Mouse (Mus musculus) limb, embryonic 11.5 days (tissue): Measurements from ENCODE around the gene Nde1. TPM values are rescaled to one million over a fixed set of nuclear protein-coding genes. Genes with fewer than 3 reads are reported as not detected.

Experiments
- ATAC-seq: fragments of 200-750 bp; cut with Nextera tagmentation; 2 replicates; pipeline ENCODE4 v1.8.0; 2017; ENCODE audit warnings: low read depth; ENCODE audit not compliant: insufficient number of reproducible peaks, low FRiP score, low TSS enrichment
- DNase-seq: peaks from one replicate; pipeline ENCODE4 v3.0.0-alpha.2; 2015; ENCODE audit warnings: low spot score
- H3K27ac ChIP-seq: fragments of 300-500 bp; sonication (generic); replicated peaks from 2 replicates; pipeline ENCODE4 v1.5.1; 2014; ENCODE audit warnings: low read depth, mild to moderate bottlenecking, low read length
- H3K27me3 ChIP-seq: fragments of 300-500 bp; sonication (generic); 2 replicates; pipeline ENCODE4 v1.6.1; 2014; ENCODE audit warnings: mild to moderate bottlenecking, low read length, mixed read lengths; ENCODE audit not compliant: control insufficient read depth, insufficient read depth
- H3K36me3 ChIP-seq: fragments of 300-500 bp; sonication (generic); 2 replicates; pipeline ENCODE4 v1.6.1; 2014; ENCODE audit warnings: mild to moderate bottlenecking, low read length, moderate library complexity, mixed read lengths; ENCODE audit not compliant: control insufficient read depth, insufficient read depth
- H3K4me1 ChIP-seq: fragments of 300-500 bp; sonication (generic); 2 replicates; pipeline ENCODE4 v1.6.1; 2014; ENCODE audit warnings: low read length, mixed read lengths; ENCODE audit not compliant: control insufficient read depth, insufficient read depth
- H3K4me2 ChIP-seq: fragments of 300-500 bp; sonication (generic); 2 replicates; pipeline ENCODE4 v1.6.1; 2014; ENCODE audit warnings: low read depth, mild to moderate bottlenecking, moderate library complexity; ENCODE audit not compliant: severe bottlenecking
- H3K4me3 ChIP-seq: fragments of 300-500 bp; sonication (generic); 2 replicates; pipeline ENCODE4 v1.5.1; 2014; ENCODE audit warnings: low read depth, low read length
- H3K9ac ChIP-seq: fragments of 300-500 bp; sonication (generic); 2 replicates; pipeline ENCODE4 v1.6.1; 2014; ENCODE audit warnings: mild to moderate bottlenecking, low read length
- H3K9me3 ChIP-seq: fragments of 300-500 bp; sonication (generic); 2 replicates; pipeline ENCODE4 v1.6.1; 2016; ENCODE audit warnings: low read length; ENCODE audit not compliant: control insufficient read depth
- WGBS: fragments of 180-500 bp; shearing (Covaris S2); extraction: QIAGEN DNeasy Blood & Tissue Kit; methylation state at CpG from one replicate; pipeline ENCODE4 v1.1.7; 2014; 5-methylcytosine and 5-hydroxymethylcytosine counted together
- microRNA counts: library from miRNA; unstranded; fragments of <30 nt; microRNA quantifications from one replicate; lab custom pipeline; 2016
- microRNA-seq: library from miRNA; unstranded; fragments of <30 nt; microRNA quantifications from one replicate; pipeline ENCODE4, GENCODE M21; 2016
- polyA plus RNA-seq: library from polyadenylated mRNA; unstranded; fragments of >200 nt; fragmentation: Nextera tagmentation; extraction: Ambion mirVana; gene quantifications from 2 replicates; pipeline ENCODE4 v1.2.1, GENCODE M21; 2014

Nde1 gene
- polyA plus RNA-seq, 1 experiment from 2014 or later = 187 TPM

DNA sequence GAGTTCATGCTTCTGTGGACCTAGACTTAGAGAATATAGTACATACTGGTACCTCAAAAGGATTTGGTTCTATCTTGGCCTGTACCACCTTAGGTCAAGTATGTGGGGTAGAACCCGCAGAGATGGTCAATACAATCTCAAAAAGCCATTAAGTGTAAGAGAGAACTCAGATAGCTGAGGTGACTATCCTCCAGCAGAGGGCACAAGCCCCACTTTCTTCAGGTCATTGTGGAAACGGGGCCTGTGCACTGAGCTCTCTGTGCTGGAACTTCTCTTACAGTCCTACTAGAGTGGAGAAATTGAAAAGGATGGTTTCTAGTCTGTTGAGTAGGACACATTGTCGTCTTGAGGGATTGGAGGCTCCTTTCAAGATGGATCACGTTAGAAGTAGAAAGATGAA, 35.7 kb downstream of the Nde1 start:
- WGBS = 76% methylated on average over 4 of the region's 4 CpGs
- no peaks in the 10 kb centered on the region for H3K9me3 ChIP-seq
- H3K4me1 ChIP-seq = no peaks in the 10 kb centered on the region
- ATAC-seq (no peak), DNase-seq (no peak)
- no peak overlapping the region for H3K9ac ChIP-seq
- H3K4me2 ChIP-seq = no peak overlapping the region
- H3K27ac ChIP-seq = no peak overlapping the region
- no peaks in the 10 kb centered on the region for H3K36me3 ChIP-seq
- H3K27me3 ChIP-seq = no peaks in the 10 kb centered on the region
- no peak overlapping the region for H3K4me3 ChIP-seq

- no peaks in the 10 kb centered on the region for H3K36me3 ChIP-seq
- H3K9ac ChIP-seq = no peak overlapping the region
- no peaks in the 10 kb centered on the region for H3K9me3 ChIP-seq
- no peaks in the 10 kb centered on the region for H3K4me1 ChIP-seq
- no peaks in the 10 kb centered on the region for H3K27me3 ChIP-seq
- 93% methylated on average over 3 of the region's 3 CpGs for WGBS
- no peak overlapping the region for H3K4me2 ChIP-seq
- no peak for DNase-seq
- H3K27ac ChIP-seq = no peak overlapping the region
- no peak for ATAC-seq
- no peak overlapping the region for H3K4me3 ChIP-seq
These were observed 52.1 kb downstream of the Nde1 start for GRCm38 (mm10) chr16:14215156-14215555.

- Histone ChIP-seq H3K4me1 (no peaks in the 10 kb centered on the region), H3K36me3 (no peaks in the 10 kb centered on the region), H3K9me3 (no peaks in the 10 kb centered on the region), H3K27me3 (no peaks in the 10 kb centered on the region), H3K4me2 (no peak overlapping the region), H3K4me3 (no peak overlapping the region), H3K9ac (no peak overlapping the region; the same call in 1 of the 2 replicates), H3K27ac (no peak overlapping the region)
- ATAC-seq (no peak), DNase-seq (peak; percentile 90)
- WGBS = 27% methylated on average over 6 of the region's 6 CpGs
These were observed 74.1 kb downstream of the Nde1 start for GRCm38 (mm10) chr16:14237100-14237723.

- ATAC-seq (no peak), DNase-seq (no peak)
- Histone ChIP-seq H3K27ac (no peak overlapping the region), H3K36me3 (no peaks in the 10 kb centered on the region), H3K4me1 (no peaks in the 10 kb centered on the region), H3K4me3 (no peak overlapping the region), H3K4me2 (no peak overlapping the region), H3K9me3 (no peaks in the 10 kb centered on the region), H3K9ac (no peak overlapping the region), H3K27me3 (no peaks in the 10 kb centered on the region)
- WGBS = 86% methylated on average over 3 of the region's 3 CpGs
These were observed 79.0 kb downstream of the Nde1 start for GRCm38 (mm10) chr16:14242059-14242458.

MicroRNAs encoded within 50 kb of the gene (microRNA counts, 519-probe panel; counts per million panel counts)
- microRNA mmu-miR-484 (lab: Ali Mortazavi, UCI) = 3,868 counts per million, percentile 55 among the panel's probes with 10 or more counts

Small RNA genes within 50 kb of the gene (microRNA-seq; reads per million reads assigned to microRNA genes)
- gene Gm27671 = not detected
- gene Mir484 = 1,902 reads per million, percentile 81 among the genes with 10 or more reads in this experiment

Other genes with a start within 250 kb of the Nde1 start
- 6.8 and 8.5 TPM in 2 replicates for gene 2900011O08Rik, start 176.7 kb upstream of the Nde1 start, polyA plus RNA-seq
- gene Ifitm7, start 176.4 kb upstream of the Nde1 start, polyA plus RNA-seq = 0.21 and 0.45 TPM in 2 replicates
- gene Marf1, start 76 bp downstream of the Nde1 start, polyA plus RNA-seq = 21.4 TPM in 2 replicates
- 0.08 TPM in 1 of 2 replicates, not detected in the other for gene Myh11, start 128.1 kb downstream of the Nde1 start, polyA plus RNA-seq
- gene Fopnl, start 154.1 kb downstream of the Nde1 start, polyA plus RNA-seq = 150 and 154 TPM in 2 replicates
- gene Abcc1, start 198.3 kb downstream of the Nde1 start, polyA plus RNA-seq = 9.3 and 9.4 TPM in 2 replicates